In the genomic region with DNA sequence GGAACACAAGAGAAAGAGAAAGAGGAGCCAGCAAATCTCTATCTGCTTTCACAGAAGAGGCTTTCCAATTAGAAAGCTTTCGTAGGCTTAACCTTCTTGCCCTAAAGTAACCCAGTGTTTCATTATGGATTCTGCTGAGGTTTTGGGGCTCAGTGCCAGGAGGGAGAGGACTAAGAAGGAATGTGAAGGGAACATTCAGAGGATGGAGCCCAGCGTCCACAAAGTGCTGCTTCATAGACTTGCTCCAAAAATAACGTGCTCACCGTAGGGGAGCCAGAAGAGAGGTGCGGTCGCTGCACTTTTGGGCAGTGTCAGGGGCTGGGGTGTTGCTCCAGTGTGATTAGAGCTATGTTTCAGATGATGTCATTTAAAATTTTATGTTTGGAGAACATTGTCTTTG, we compare ENCODE assay signal across 11 mouse cellular contexts. TPM values are rescaled to one million over a fixed set of nuclear protein-coding genes. Genes with fewer than 3 reads are reported as not detected.
DNase-seq lines count a peak whose midpoint lies in the region; ATAC-seq lines count a peak whose summit lies in the region.
"Had no signal": no experiment of that assay in that cellular context is flagged by ENCODE, and none has a peak within 500 bp of the region (broad histone marks: within the 10 kb centered on the region; RNA-seq: fewer than 3 reads in every experiment).

No protein-coding gene starts in this region.

- H3K4me3 ChIP-seq in embryonic facial prominence, embryonic 14.5 days (ENCODE audit: low read depth, low read length): no peak overlapping the region
- H3K4me3 ChIP-seq in embryonic facial prominence, embryonic 10.5 days: no peak overlapping the region
- no peak overlapping the region for H3K4me3 ChIP-seq in midbrain, embryonic 14.5 days (replicated peaks; ENCODE audit: low read depth, low read length)
- H3K4me3 ChIP-seq in midbrain, embryonic 13.5 days (replicated peaks): no peak overlapping the region
- no peak overlapping the region for H3K4me3 ChIP-seq in neural tube, embryonic 15.5 days (replicated peaks)
- H3K4me3 ChIP-seq: embryonic facial prominence, embryonic 13.5 days had no signal

- H3K36me3 ChIP-seq in embryonic facial prominence, embryonic 14.5 days (ENCODE audit: control insufficient read depth, insufficient read depth, low read length): no peaks in the 10 kb centered on the region
- H3K36me3 ChIP-seq in embryonic facial prominence, embryonic 10.5 days (replicated peaks): no peaks in the 10 kb centered on the region
- H3K36me3 ChIP-seq in midbrain, embryonic 14.5 days (ENCODE audit: control insufficient read depth, insufficient read depth, low read length): no peaks in the 10 kb centered on the region
- H3K36me3 ChIP-seq in midbrain, embryonic 13.5 days: no peaks in the 10 kb centered on the region
- H3K36me3 ChIP-seq in neural tube, embryonic 15.5 days: no peaks in the 10 kb centered on the region
- H3K36me3 ChIP-seq: embryonic facial prominence, embryonic 13.5 days had no signal

- peak; percentile 66 for DNase-seq in embryonic facial prominence, embryonic 14.5 days (ENCODE audit: low spot score)
- no peak for DNase-seq in embryonic facial prominence, embryonic 10.5 days (ENCODE audit: low spot score)
- DNase-seq in midbrain, embryonic 14.5 days: peak; percentile 37
- DNase-seq in heart, postnatal 36 days: peak; percentile 48 to 64
- DNase-seq in lung, postnatal 14 days: peak; percentile 65

- H3K27ac ChIP-seq in embryonic facial prominence, embryonic 14.5 days (replicated peaks; ENCODE audit: low read depth, low read length): peak overlapping the region; percentile 52; the same call in 1 of the 2 replicates
- no peak overlapping the region for H3K27ac ChIP-seq in embryonic facial prominence, embryonic 10.5 days (replicated peaks)
- H3K27ac ChIP-seq in midbrain, embryonic 14.5 days (replicated peaks; ENCODE audit: low read depth, low read length): no peak overlapping the region
- H3K27ac ChIP-seq in midbrain, embryonic 13.5 days: no peak overlapping the region
- H3K27ac ChIP-seq in neural tube, embryonic 15.5 days (replicated peaks): no peak overlapping the region
- H3K27ac ChIP-seq: embryonic facial prominence, embryonic 13.5 days had no signal

- ATAC-seq in embryonic facial prominence, embryonic 14.5 days (ENCODE audit: low read depth): no peak
- no peak for ATAC-seq in midbrain, embryonic 14.5 days (ENCODE audit: low FRiP score, low TSS enrichment)
- ATAC-seq in midbrain, embryonic 13.5 days: no peak
- ATAC-seq in CD4-positive, CD25-positive, alpha-beta regulatory T cell, adult 4 months: no peak
- ATAC-seq in neural tube, embryonic 15.5 days (ENCODE audit: low FRiP score): no peak
- ATAC-seq: intestine, embryonic 16.5 days had no signal

- no peaks in the 10 kb centered on the region for H3K27me3 ChIP-seq in embryonic facial prominence, embryonic 14.5 days (replicated peaks; ENCODE audit: control insufficient read depth, insufficient read depth, low read length)
- H3K27me3 ChIP-seq in embryonic facial prominence, embryonic 10.5 days (replicated peaks; ENCODE audit: low read depth, poor library complexity, severe bottlenecking): no peaks in the 10 kb centered on the region
- no peaks in the 10 kb centered on the region for H3K27me3 ChIP-seq in midbrain, embryonic 14.5 days (ENCODE audit: control insufficient read depth, insufficient read depth, low read length)
- no peaks in the 10 kb centered on the region for H3K27me3 ChIP-seq in midbrain, embryonic 13.5 days
- no peaks in the 10 kb centered on the region for H3K27me3 ChIP-seq in neural tube, embryonic 15.5 days (replicated peaks)
- H3K27me3 ChIP-seq: embryonic facial prominence, embryonic 13.5 days had no signal

- H3K9ac ChIP-seq in embryonic facial prominence, embryonic 14.5 days (ENCODE audit: low read depth, low read length): no peak overlapping the region
- H3K9ac ChIP-seq in midbrain, embryonic 14.5 days (replicated peaks; ENCODE audit: low read length): no peak overlapping the region
- no peak overlapping the region for H3K9ac ChIP-seq in midbrain, embryonic 13.5 days (replicated peaks)
- H3K9ac ChIP-seq in neural tube, embryonic 15.5 days (replicated peaks): no peak overlapping the region
- H3K9ac ChIP-seq: embryonic facial prominence, embryonic 13.5 days had no signal

- WGBS in embryonic facial prominence, embryonic 14.5 days: 59% methylated on average over 6 of the region's 6 CpGs
- WGBS in embryonic facial prominence, embryonic 10.5 days: 75% methylated on average over 6 of the region's 6 CpGs
- WGBS in midbrain, embryonic 14.5 days: 73% methylated on average over 6 of the region's 6 CpGs
- WGBS in midbrain, embryonic 13.5 days: 75% methylated on average over 6 of the region's 6 CpGs
- 72% methylated on average over 6 of the region's 6 CpGs for WGBS in neural tube, embryonic 15.5 days

- peaks cover 49% of the 10 kb centered on the region for H3K4me1 ChIP-seq in embryonic facial prominence, embryonic 14.5 days (ENCODE audit: control insufficient read depth, insufficient read depth, low read length)
- peaks cover 47% of the 10 kb centered on the region for H3K4me1 ChIP-seq in embryonic facial prominence, embryonic 10.5 days
- 0 out of 2 replicates have a peak, but pooled peaks cover 6% of the 10 kb centered on the region for H3K4me1 ChIP-seq in midbrain, embryonic 14.5 days (ENCODE audit: control insufficient read depth, insufficient read depth, low read length)
- H3K4me1 ChIP-seq in midbrain, embryonic 13.5 days (replicated peaks): peaks cover 15% of the 10 kb centered on the region
- peaks cover 27% of the 10 kb centered on the region for H3K4me1 ChIP-seq in neural tube, embryonic 15.5 days

- no peak overlapping the region for H3K4me2 ChIP-seq in embryonic facial prominence, embryonic 14.5 days (ENCODE audit: low read depth, low read length)
- no peak overlapping the region for H3K4me2 ChIP-seq in midbrain, embryonic 14.5 days (ENCODE audit: low read length)
- H3K4me2 ChIP-seq in midbrain, embryonic 13.5 days (replicated peaks): no peak overlapping the region
- H3K4me2 ChIP-seq in neural tube, embryonic 15.5 days: no peak overlapping the region
- H3K4me2 ChIP-seq: embryonic facial prominence, embryonic 13.5 days; midbrain, embryonic 11.5 days had no signal

- no peaks in the 10 kb centered on the region for H3K9me3 ChIP-seq in embryonic facial prominence, embryonic 14.5 days (ENCODE audit: control insufficient read depth, low read length)
- no peaks in the 10 kb centered on the region for H3K9me3 ChIP-seq in embryonic facial prominence, embryonic 10.5 days
- H3K9me3 ChIP-seq in midbrain, embryonic 14.5 days (ENCODE audit: control insufficient read depth, low read length): no peaks in the 10 kb centered on the region
- H3K9me3 ChIP-seq in midbrain, embryonic 13.5 days: no peaks in the 10 kb centered on the region
- H3K9me3 ChIP-seq in neural tube, embryonic 15.5 days (replicated peaks): no peaks in the 10 kb centered on the region
- H3K9me3 ChIP-seq: embryonic facial prominence, embryonic 13.5 days had no signal

- intact Hi-C loops in heart, postnatal 36 days (cut with DNase I): no loop called here

RNA-seq across cellular contexts. Expression of gene Sik3, which starts 19.6 kb away (rescaled TPM):
- 11.5 and 13.4 TPM in 2 replicates for polyA plus RNA-seq in embryonic facial prominence, embryonic 14.5 days (2014; fragmentation: Nextera tagmentation; extraction: Ambion mirVana)
- polyA plus RNA-seq in embryonic facial prominence, embryonic 10.5 days (2016; fragmentation: Nextera tagmentation; extraction: Ambion mirVana): 8.4 and 9.9 TPM in 2 replicates
- 10.3 and 11.4 TPM in 2 replicates for polyA plus RNA-seq in midbrain, embryonic 14.5 days (2014; fragmentation: Nextera tagmentation; extraction: Ambion mirVana)
- polyA plus RNA-seq in midbrain, embryonic 13.5 days (2015; fragmentation: Nextera tagmentation; extraction: Ambion mirVana): 5.7 and 6.7 TPM in 2 replicates
- 10 to 100 TPM; 75.9 to 76.1 TPM for total RNA-seq in heart, postnatal 36 days (2021)
- polyA plus RNA-seq in CD4-positive, CD25-positive, alpha-beta regulatory T cell, adult 4 months (2017; shearing (Covaris generic)): 10 to 100 TPM; 12.8 to 16.0 TPM
- 9.5 and 9.9 TPM in 2 replicates for polyA plus RNA-seq in neural tube, embryonic 15.5 days (2015; fragmentation: Nextera tagmentation; extraction: Ambion mirVana)

RNA-seq across cellular contexts. Expression of gene Pafah1b2, which starts 19.7 kb away (rescaled TPM):
- 167 and 188 TPM in 2 replicates for polyA plus RNA-seq in embryonic facial prominence, embryonic 14.5 days (2014; fragmentation: Nextera tagmentation; extraction: Ambion mirVana)
- 261 and 262 TPM in 2 replicates for polyA plus RNA-seq in embryonic facial prominence, embryonic 10.5 days (2016; fragmentation: Nextera tagmentation; extraction: Ambion mirVana)
- polyA plus RNA-seq in midbrain, embryonic 14.5 days (2014; fragmentation: Nextera tagmentation; extraction: Ambion mirVana): 291 and 338 TPM in 2 replicates
- 303 and 305 TPM in 2 replicates for polyA plus RNA-seq in midbrain, embryonic 13.5 days (2015; fragmentation: Nextera tagmentation; extraction: Ambion mirVana)
- 10 to 100 TPM; 48.1 to 50.0 TPM for total RNA-seq in heart, postnatal 36 days (2021)
- polyA plus RNA-seq in CD4-positive, CD25-positive, alpha-beta regulatory T cell, adult 4 months (2017; shearing (Covaris generic)): 10 to 100 TPM; 64.2 to 72.1 TPM
- polyA plus RNA-seq in neural tube, embryonic 15.5 days (2015; fragmentation: Nextera tagmentation; extraction: Ambion mirVana): 250 and 251 TPM in 2 replicates
